Mouse (Mus musculus): ENCODE data around the gene Fam120c. TPM values are rescaled to one million over a fixed set of nuclear protein-coding genes. Genes with fewer than 3 reads are reported as not detected.

Fam120c gene
- polyA plus RNA-seq, 1 experiment from 2014 or later: 2.9 TPM

Other genes with a start within 250 kb of the Fam120c start
- gene Tsr2, start 247.6 kb upstream of the Fam120c start, polyA plus RNA-seq (2016; fragmentation: Nextera tagmentation; extraction: Ambion mirVana): 45.9 and 46.7 TPM in 2 replicates
- gene Wnk3, start 146.1 kb upstream of the Fam120c start, polyA plus RNA-seq (2016; fragmentation: Nextera tagmentation; extraction: Ambion mirVana): 5.3 and 6.4 TPM in 2 replicates
- 18.6 and 19.7 TPM in 2 replicates for gene Phf8, start 176.5 kb downstream of the Fam120c start, polyA plus RNA-seq (2016; fragmentation: Nextera tagmentation; extraction: Ambion mirVana)